Mouse (Mus musculus) kidney, adult 9 months (tissue): ENCODE data around the gene Tspoap1.

Experiments
- DNase-seq: peaks from one replicate; pipeline ENCODE4 v3.0.0; 2022

Gene Tspoap1

GRCm38 (mm10) chr11:87760301-87761081, at the start of gene Tspoap1:
Gene Tspoap1, plus strand, starts transcription at chr11:87760541.
- DNase-seq: no peak

GRCm38 (mm10) chr11:87712188-87712587, 48.2 kb upstream of the Tspoap1 start:
- no peak for DNase-seq

- no peak for DNase-seq
Measured at GRCm38 (mm10) chr11:87715999-87716398, 44.3 kb upstream of the Tspoap1 start.

GRCm38 (mm10) chr11:87719526-87719925, 40.8 kb upstream of the Tspoap1 start:
- DNase-seq: no peak

GRCm38 (mm10) chr11:87720324-87720723, 40.0 kb upstream of the Tspoap1 start:
- DNase-seq: no peak

- no peak for DNase-seq
Measured at GRCm38 (mm10) chr11:87720839-87721238, 39.5 kb upstream of the Tspoap1 start.

GRCm38 (mm10) chr11:87722168-87722567, 38.2 kb upstream of the Tspoap1 start:
- no peak for DNase-seq

- no peak for DNase-seq
Measured at GRCm38 (mm10) chr11:87722891-87723290, 37.5 kb upstream of the Tspoap1 start.

- DNase-seq: no peak
Measured at GRCm38 (mm10) chr11:87725515-87725914, 34.8 kb upstream of the Tspoap1 start.

- DNase-seq: no peak
Measured at GRCm38 (mm10) chr11:87725964-87726562, 34.3 kb upstream of the Tspoap1 start.

- no peak for DNase-seq
Measured at GRCm38 (mm10) chr11:87727021-87727420, 33.3 kb upstream of the Tspoap1 start.

GRCm38 (mm10) chr11:87727471-87727870, 32.9 kb upstream of the Tspoap1 start:
- no peak for DNase-seq

- no peak for DNase-seq
Measured at GRCm38 (mm10) chr11:87728850-87729592, 31.3 kb upstream of the Tspoap1 start.

- no peak for DNase-seq
Measured at GRCm38 (mm10) chr11:87729593-87730185, 30.7 kb upstream of the Tspoap1 start.

GRCm38 (mm10) chr11:87730652-87731310, 29.6 kb upstream of the Tspoap1 start:
- no peak for DNase-seq

- DNase-seq: no peak
Measured at GRCm38 (mm10) chr11:87734346-87734745, 26.0 kb upstream of the Tspoap1 start.

GRCm38 (mm10) chr11:87735691-87736090, 24.6 kb upstream of the Tspoap1 start:
- no peak for DNase-seq

GRCm38 (mm10) chr11:87736647-87737134, 23.6 kb upstream of the Tspoap1 start:
- peak; percentile 56 for DNase-seq

- peak; percentile 97 for DNase-seq
Measured at GRCm38 (mm10) chr11:87737175-87737740, 23.1 kb upstream of the Tspoap1 start, which contains the start of gene Supt4a. Gene Supt4a, plus strand, starts transcription at chr11:87737552.

GRCm38 (mm10) chr11:87743691-87744090, 16.6 kb upstream of the Tspoap1 start:
- DNase-seq: no peak

GRCm38 (mm10) chr11:87744964-87745363, 15.4 kb upstream of the Tspoap1 start:
- no peak for DNase-seq
